Mouse (Mus musculus) hindbrain, embryonic 16.5 days (tissue): ENCODE data around the gene Atrnl1. TPM values are rescaled to one million over a fixed set of nuclear protein-coding genes. Genes with fewer than 3 reads are reported as not detected.

ENCODE experiments used
- ATAC-seq: fragments of 200-750 bp; cut with Nextera tagmentation; 2 replicates; pipeline ENCODE4 v1.8.0; 2017; ENCODE audit warnings: moderate TSS enrichment, moderate library complexity
- H3K27ac ChIP-seq: fragments of 300-500 bp; sonication (generic); 2 replicates; pipeline ENCODE4 v1.5.1; 2014; ENCODE audit warnings: low read depth, mild to moderate bottlenecking, control low read depth, low read length, moderate library complexity
- H3K27me3 ChIP-seq: fragments of 300-500 bp; sonication (generic); replicated peaks from 2 replicates; pipeline ENCODE4 v1.6.1; 2014; ENCODE audit warnings: low read length; ENCODE audit not compliant: control insufficient read depth, insufficient read depth
- H3K36me3 ChIP-seq: fragments of 300-500 bp; sonication (generic); 2 replicates; pipeline ENCODE4 v1.6.1; 2014; ENCODE audit warnings: mild to moderate bottlenecking, low read length, moderate library complexity, mixed read lengths; ENCODE audit not compliant: control insufficient read depth, insufficient read depth
- H3K4me1 ChIP-seq: fragments of 300-500 bp; sonication (generic); 2 replicates; pipeline ENCODE4 v1.6.1; 2014; ENCODE audit warnings: low read depth, low read length; ENCODE audit not compliant: control insufficient read depth, insufficient read depth
- H3K4me2 ChIP-seq: fragments of 300-500 bp; sonication (generic); 2 replicates; pipeline ENCODE4 v1.6.1; 2014; ENCODE audit warnings: mild to moderate bottlenecking, low read length, control low read depth, moderate library complexity
- H3K4me3 ChIP-seq: fragments of 300-500 bp; sonication (generic); 2 replicates; pipeline ENCODE4 v1.5.1; 2014; ENCODE audit warnings: mild to moderate bottlenecking, low read length, control low read depth, moderate library complexity
- H3K9ac ChIP-seq: fragments of 300-500 bp; sonication (generic); 2 replicates; pipeline ENCODE4 v1.6.1; 2014; ENCODE audit warnings: low read depth, mild to moderate bottlenecking, control low read depth, low read length, moderate library complexity
- H3K9me3 ChIP-seq: fragments of 300-500 bp; sonication (generic); 2 replicates; pipeline ENCODE4 v1.6.1; 2014; ENCODE audit warnings: mild to moderate bottlenecking, low read length, moderate library complexity; ENCODE audit not compliant: control insufficient read depth
- WGBS: fragments of 180-500 bp; shearing (Covaris S2); extraction: QIAGEN DNeasy Blood & Tissue Kit; methylation state at CpG from one replicate; pipeline ENCODE4 v1.1.7; 2014; 5-methylcytosine and 5-hydroxymethylcytosine counted together
- polyA plus RNA-seq: library from polyadenylated mRNA; unstranded; fragments of >200 nt; fragmentation: Nextera tagmentation; extraction: Ambion mirVana; gene quantifications from 2 replicates; pipeline ENCODE4 v1.2.1, GENCODE M21; 2015

The Atrnl1 gene
- polyA plus RNA-seq, 1 experiment from 2014 or later, result 5.3 TPM

DNA sequence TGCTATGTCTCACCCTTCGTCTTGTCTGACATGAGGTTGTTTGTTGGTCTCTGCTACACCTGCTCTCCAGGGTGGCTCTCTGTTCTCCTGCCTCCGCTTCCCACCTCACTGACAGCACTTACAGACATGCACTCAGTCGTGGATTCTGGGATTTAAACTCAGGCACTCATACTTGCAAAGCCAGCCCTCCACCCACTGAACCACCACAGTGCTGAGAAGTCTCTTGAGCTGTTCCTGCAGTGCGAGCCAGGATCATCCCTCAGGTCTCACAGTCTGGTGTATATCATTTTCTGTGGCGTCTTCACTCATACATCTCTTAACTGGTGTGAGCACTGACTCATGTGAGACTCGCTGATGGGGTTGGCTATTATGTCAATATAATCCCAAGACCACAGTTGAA, 353.0 kb downstream of the Atrnl1 start:
- no peak overlapping the region for H3K9ac ChIP-seq
- H3K4me1 ChIP-seq, result no peaks in the 10 kb centered on the region; the same call in 1 of the 2 replicates
- H3K36me3 ChIP-seq, result no peaks in the 10 kb centered on the region
- no peak for ATAC-seq
- no peak overlapping the region for H3K4me2 ChIP-seq
- no peak overlapping the region for H3K4me3 ChIP-seq
- H3K27me3 ChIP-seq, result no peaks in the 10 kb centered on the region; the same call in 1 of the 2 replicates
- 93% methylated on average over 6 of the region's 6 CpGs for WGBS
- H3K27ac ChIP-seq, result no peak overlapping the region
- no peaks in the 10 kb centered on the region for H3K9me3 ChIP-seq

DNA sequence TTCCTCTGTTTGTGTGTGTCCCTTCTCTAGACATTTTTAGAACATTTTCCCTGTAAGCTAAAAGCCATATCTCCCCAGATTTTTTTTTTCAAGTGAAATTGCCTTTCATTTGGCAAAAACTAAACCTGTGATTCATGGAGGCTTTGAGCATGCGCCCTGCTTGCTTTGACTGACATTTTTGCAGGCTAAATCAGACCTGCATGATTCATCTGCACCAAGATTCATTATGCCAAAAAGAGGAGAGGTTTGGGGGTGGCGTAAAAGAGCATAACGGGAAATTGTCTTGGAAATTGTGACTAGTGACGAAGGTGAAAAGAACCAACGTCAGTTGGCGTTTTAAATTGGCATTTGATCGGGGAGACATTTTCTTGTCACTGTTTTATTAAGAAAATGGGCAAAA, 358.9 kb downstream of the Atrnl1 start:
- WGBS, result 89% methylated on average over 7 of the region's 7 CpGs
- ATAC-seq, result no peak

DNA sequence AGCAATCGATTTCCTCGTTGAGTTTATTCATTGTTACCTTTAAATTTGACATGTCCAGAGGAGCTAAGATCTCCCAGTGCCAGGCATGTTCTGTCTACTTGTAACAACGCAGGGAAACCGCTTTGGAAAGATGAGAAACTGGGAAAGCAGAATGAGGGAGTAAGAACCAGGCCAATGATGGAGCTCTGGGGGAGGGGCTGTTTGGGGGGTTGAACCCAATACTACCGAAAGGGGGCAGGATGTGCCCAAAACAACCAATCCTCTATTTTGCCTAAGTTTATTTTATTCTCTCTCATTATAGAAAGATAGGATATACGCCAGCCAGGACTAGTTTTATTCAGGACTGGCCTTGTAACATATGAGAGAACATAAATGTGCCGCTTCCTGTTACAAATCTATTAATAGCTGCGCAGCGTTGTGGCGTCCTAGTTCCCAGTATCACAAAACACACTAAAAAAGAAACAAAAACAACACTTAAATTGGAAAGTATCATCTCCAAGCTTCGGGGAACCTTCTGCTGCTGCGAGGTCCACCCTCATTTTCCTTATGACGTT, 359.6 kb downstream of the Atrnl1 start:
- no peak overlapping the region for H3K4me2 ChIP-seq
- no peak overlapping the region for H3K4me3 ChIP-seq
- H3K27me3 ChIP-seq, result no peaks in the 10 kb centered on the region
- no peaks in the 10 kb centered on the region for H3K9me3 ChIP-seq
- ATAC-seq, result no peak
- H3K4me1 ChIP-seq, result no peaks in the 10 kb centered on the region
- H3K27ac ChIP-seq, result no peak overlapping the region
- 92% methylated on average over 13 of the region's 13 CpGs for WGBS
- no peak overlapping the region for H3K9ac ChIP-seq
- no peaks in the 10 kb centered on the region for H3K36me3 ChIP-seq

More for the DNA sequence above, 358.9 kb downstream of the Atrnl1 start:
- H3K9me3 ChIP-seq, result no peaks in the 10 kb centered on the region
- H3K36me3 ChIP-seq, result no peaks in the 10 kb centered on the region
- H3K27ac ChIP-seq, result no peak overlapping the region
- H3K4me3 ChIP-seq, result no peak overlapping the region
- H3K4me1 ChIP-seq, result no peaks in the 10 kb centered on the region
- no peak overlapping the region for H3K9ac ChIP-seq
- H3K27me3 ChIP-seq, result no peaks in the 10 kb centered on the region
- no peak overlapping the region for H3K4me2 ChIP-seq

DNA sequence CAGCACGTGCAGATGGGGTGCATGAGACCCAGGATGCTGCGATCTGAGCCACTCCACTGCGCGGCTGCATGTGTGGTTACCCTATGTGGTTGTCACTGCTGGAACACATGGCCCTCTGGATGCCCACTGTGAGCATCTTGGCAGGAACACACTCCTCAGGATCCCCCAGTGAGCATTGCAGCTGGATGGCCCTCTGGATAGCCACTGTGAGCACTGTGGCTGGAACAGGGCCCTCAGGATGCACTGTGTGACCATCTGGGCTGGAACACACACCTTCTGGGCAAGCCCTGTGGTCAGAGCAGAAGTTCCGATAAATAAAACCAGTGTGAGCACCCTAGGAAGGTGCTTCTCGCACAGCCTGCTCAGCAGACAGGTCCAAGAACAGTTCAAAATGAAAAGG, 364.4 kb downstream of the Atrnl1 start:
- no peak overlapping the region for H3K4me2 ChIP-seq
- H3K4me3 ChIP-seq, result no peak overlapping the region
- H3K9ac ChIP-seq, result no peak overlapping the region
- H3K27ac ChIP-seq, result no peak overlapping the region
- H3K4me1 ChIP-seq, result no peaks in the 10 kb centered on the region
- no peaks in the 10 kb centered on the region for H3K27me3 ChIP-seq
- no peak for ATAC-seq
- 85% methylated on average over 6 of the region's 6 CpGs for WGBS
- no peaks in the 10 kb centered on the region for H3K9me3 ChIP-seq
- no peaks in the 10 kb centered on the region for H3K36me3 ChIP-seq

DNA sequence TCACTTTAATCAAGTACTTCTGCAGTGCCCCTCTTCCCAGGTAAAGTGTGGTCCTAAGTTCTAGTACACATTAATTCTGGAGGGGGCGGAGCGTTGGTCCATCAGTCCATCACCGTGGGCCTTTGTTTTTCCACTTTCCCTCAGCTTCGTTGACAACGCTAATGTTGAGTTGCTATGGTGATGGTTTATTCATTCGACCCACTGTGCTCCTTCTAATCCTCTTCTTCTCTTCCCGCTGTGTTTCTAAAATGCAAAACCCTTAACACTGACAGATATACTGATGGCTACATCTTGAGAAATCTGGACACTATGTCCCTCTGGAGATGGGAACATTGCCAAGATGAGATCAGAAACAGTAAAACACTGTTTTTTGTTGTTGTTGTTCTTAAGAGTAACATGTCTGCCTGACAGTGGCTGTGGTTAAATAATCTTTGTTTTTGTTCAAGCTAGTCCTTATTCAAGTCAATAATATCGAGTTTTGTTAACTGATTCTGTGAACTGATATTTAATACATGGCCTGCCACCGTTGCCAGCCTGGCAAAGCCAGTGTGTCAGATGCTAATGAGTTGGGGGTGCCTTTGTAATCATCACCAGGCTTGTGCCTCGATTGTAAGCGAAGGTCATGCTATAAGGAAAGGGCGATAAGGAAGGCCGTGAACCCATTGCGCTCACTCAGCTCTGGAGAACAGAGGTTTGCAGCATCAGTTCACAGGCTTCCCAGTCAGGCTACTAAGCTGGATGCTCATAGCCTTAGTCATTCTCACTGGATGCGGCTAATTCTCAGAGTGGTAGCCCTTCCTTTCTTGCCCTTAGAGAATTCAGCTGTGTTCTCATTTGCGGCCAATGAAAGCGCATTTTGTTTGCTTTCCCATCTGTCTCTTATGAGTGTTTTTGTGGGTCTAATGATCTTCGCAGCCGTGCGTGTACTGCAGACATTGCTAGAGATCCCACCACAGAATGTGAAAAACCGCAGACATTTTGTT, 375.4 kb downstream of the Atrnl1 start:
- no peaks in the 10 kb centered on the region for H3K36me3 ChIP-seq
- H3K9ac ChIP-seq, result no peak overlapping the region
- H3K27ac ChIP-seq, result no peak overlapping the region
- no peaks in the 10 kb centered on the region for H3K27me3 ChIP-seq
- peaks cover 8% of the 10 kb centered on the region for H3K4me1 ChIP-seq
- no peak overlapping the region for H3K4me2 ChIP-seq
- no peaks in the 10 kb centered on the region for H3K9me3 ChIP-seq
- ATAC-seq, result peak; percentile 63; the same call in 1 of the 2 replicates
- no peak overlapping the region for H3K4me3 ChIP-seq
- 39% methylated on average over 21 of the region's 21 CpGs for WGBS

DNA sequence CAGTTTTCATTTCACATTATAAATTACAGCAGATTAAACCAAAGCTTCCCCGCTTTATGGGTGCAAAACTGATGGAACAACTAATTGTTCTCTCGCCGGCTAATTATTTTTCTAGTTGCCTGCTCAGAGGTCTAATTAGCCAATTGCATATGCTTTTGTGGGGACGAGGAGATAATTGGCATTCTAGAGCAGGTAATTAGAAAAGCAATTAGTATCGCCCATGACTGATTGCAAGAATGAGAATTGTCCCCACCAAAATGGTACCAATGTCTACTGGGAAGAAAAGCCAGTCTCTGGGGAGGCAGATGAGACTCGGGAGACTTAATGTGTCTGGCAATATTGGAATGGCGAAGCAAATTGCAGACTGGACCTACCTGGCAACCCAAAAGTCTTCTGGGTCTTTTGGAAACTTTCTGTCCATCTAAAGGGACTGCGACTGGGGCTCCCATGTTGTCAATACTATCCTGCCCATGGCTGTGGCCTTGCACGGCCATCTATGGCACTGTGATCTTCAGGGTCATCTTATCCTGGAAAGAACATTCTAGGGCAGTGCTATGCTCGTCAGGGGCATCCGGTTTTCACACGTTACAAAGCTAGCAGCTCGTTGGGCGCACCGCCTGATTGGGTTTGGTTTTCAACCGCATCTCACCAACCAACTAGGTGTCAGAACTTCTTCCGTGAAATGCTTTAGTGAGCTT, 377.0 kb downstream of the Atrnl1 start:
- ATAC-seq, result no peak
- Histone ChIP-seq H3K9ac (no peak overlapping the region), H3K27ac (no peak overlapping the region), H3K36me3 (no peaks in the 10 kb centered on the region), H3K27me3 (no peaks in the 10 kb centered on the region), H3K4me2 (no peak overlapping the region), H3K4me1 (peaks cover 8% of the 10 kb centered on the region), H3K9me3 (no peaks in the 10 kb centered on the region), H3K4me3 (no peak overlapping the region)
- 71% methylated on average over 17 of the region's 17 CpGs for WGBS

DNA sequence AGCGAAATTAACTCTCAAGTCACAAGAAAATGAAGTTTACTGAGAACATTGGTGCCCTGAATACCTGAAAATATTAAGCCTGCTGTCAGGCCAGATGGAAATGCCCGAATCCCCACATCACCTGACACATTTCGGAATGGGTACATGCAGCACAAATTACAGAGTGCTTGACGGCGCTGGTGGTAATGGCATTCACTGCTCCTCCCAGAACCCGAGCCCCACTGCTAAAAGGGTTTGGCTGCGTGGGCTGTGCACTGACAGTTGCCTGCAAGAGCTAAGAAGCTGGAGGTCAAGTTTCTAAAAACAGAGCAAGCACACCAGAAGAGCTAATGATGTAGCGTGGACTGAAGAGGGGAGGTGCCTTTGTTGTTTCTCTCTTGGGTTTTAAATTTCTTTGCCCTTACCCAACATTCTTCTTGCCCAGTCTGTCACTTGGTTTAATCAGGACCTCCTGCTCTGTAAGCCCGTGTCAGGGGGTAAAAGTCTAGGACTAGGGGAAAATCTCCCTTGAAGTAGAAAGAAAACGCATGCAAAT, 377.8 kb downstream of the Atrnl1 start:
- no peak for ATAC-seq

DNA sequence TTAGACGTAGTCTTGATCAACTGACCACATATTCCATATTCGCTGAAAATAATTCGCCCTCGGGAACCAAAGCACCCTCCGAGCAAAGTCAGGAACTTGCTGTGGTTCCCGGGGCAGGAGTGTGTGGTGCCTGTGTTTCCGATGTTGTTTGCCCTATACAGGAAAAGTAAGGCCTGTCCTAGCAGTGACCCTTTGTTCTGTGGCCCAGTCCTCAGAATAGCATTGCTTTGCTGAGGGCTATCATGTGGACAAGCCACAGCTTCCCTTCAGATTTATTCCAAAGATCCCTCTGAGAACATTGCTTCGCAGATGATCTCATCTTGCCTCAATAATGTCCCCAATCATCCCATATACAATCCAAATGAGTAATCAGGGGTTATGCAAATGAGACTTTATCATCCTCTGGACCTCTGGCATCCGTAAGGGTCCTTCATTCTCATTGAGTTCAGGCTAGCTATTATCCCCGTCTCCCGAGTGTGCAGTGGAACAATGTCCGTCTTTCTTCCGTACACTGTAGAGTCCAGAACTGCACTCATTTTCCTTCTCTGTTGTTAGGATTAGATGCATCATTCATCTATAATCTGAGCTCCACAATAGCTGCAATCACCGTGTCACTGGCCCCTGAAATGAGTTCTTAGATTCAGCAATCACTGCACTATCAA, 380.4 kb downstream of the Atrnl1 start:
- no peak overlapping the region for H3K27ac ChIP-seq
- no peak overlapping the region for H3K4me2 ChIP-seq
- H3K9ac ChIP-seq, result no peak overlapping the region
- H3K4me1 ChIP-seq, result peaks cover 3% of the 10 kb centered on the region
- H3K4me3 ChIP-seq, result no peak overlapping the region
- WGBS, result 65% methylated on average over 14 of the region's 14 CpGs
- no peaks in the 10 kb centered on the region for H3K36me3 ChIP-seq
- H3K27me3 ChIP-seq, result no peaks in the 10 kb centered on the region
- no peak for ATAC-seq
- no peaks in the 10 kb centered on the region for H3K9me3 ChIP-seq

More for the DNA sequence above, 377.8 kb downstream of the Atrnl1 start:
- no peak overlapping the region for H3K9ac ChIP-seq
- 68% methylated on average over 10 of the region's 10 CpGs for WGBS
- no peak overlapping the region for H3K4me2 ChIP-seq
- peaks cover 8% of the 10 kb centered on the region for H3K4me1 ChIP-seq
- no peaks in the 10 kb centered on the region for H3K36me3 ChIP-seq
- no peak overlapping the region for H3K4me3 ChIP-seq
- H3K27me3 ChIP-seq, result no peaks in the 10 kb centered on the region
- no peak overlapping the region for H3K27ac ChIP-seq
- no peaks in the 10 kb centered on the region for H3K9me3 ChIP-seq
